Mouse (Mus musculus): ENCODE measurements around the gene Tbcel. TPM values are rescaled to one million over a fixed set of nuclear protein-coding genes. Genes with fewer than 3 reads are reported as not detected.

Tbcel gene
- polyA plus RNA-seq, 1 experiment from 2014 or later = 4.9 TPM

DNA sequence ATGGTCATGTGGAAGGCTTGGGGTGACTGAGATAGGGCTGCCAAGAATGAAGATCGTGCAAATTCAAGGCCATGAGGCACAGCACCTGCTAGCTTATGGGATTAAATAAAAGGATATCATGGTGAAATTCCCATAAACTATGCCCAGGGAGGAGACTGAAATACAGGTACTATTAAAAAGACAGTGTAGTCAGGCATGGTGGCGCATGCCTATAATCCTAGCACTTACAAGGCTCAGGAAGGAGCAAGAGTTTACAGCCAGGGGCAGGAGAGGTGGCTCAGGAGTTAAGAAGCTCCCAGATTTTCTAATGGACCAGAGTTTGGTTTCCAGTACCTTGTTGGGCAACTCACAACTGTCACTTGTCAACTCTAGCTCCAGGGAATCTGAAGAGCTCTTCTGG lies 76.0 kb downstream of the Tbcel start:
- ATAC-seq (ENCODE audit: insufficient number of reproducible peaks, insufficient read depth, low FRiP score, low TSS enrichment) = no peak
- Histone ChIP-seq H3K4me2 (replicated peaks) (no peak overlapping the region), H3K36me3 (peaks cover 39% of the 10 kb centered on the region), H3K4me3 (no peak overlapping the region), H3K27ac (no peak overlapping the region), H3K4me1 (no peaks in the 10 kb centered on the region), H3K9ac (no peak overlapping the region), H3K27me3 (no peaks in the 10 kb centered on the region), H3K9me3 (no peaks in the 10 kb centered on the region)
- 91% methylated on average over 2 of the region's 2 CpGs for WGBS

DNA sequence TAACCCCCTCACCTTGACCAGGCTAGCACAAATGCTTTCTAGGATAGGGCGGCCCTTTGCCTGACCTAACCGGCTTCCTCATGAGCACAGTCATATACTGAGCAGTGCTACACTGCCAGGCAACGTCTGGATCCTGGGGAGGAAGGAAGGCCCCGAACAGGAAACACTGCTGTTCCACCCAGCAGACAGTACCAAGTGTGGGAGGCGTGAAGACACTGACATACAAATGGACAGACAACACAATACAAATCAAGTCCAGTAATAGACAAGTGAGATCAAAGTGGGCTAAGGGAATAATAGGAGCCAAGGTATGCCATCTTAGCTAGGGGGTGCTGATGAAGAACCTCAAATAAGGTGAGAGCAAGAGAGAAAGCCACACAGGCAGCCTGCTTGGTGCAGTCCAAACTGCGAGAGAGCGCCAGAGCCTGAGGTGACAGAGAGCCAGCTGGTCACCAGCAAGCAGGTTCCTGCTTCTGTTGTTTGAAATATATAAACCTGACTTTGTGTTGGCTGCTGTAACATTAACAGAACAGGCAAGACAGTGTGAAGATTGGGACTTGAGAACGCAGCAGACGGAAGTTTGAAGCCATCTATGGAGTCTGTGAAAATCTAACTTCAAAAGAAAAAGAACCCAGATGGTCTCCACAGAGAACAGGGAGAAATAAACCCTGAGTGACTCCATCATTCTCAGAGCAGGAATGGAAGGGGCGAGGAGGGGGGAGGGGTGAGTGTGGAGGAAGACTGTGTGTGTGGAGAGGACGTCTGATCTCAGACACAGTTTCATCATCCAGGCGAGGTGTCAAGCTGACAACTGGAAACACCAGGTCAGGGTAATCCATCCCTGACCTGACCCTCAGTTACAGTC lies 79.3 kb downstream of the Tbcel start:
- Histone ChIP-seq H3K9me3 (no peaks in the 10 kb centered on the region), H3K27me3 (no peaks in the 10 kb centered on the region), H3K4me2 (replicated peaks) (no peak overlapping the region), H3K9ac (no peak overlapping the region), H3K27ac (no peak overlapping the region), H3K4me3 (no peak overlapping the region), H3K4me1 (no peaks in the 10 kb centered on the region), H3K36me3 (peaks cover 26% of the 10 kb centered on the region)
- no peak for ATAC-seq (ENCODE audit: insufficient number of reproducible peaks, insufficient read depth, low FRiP score, low TSS enrichment)
- WGBS = 70% methylated on average over 12 of the region's 12 CpGs

DNA sequence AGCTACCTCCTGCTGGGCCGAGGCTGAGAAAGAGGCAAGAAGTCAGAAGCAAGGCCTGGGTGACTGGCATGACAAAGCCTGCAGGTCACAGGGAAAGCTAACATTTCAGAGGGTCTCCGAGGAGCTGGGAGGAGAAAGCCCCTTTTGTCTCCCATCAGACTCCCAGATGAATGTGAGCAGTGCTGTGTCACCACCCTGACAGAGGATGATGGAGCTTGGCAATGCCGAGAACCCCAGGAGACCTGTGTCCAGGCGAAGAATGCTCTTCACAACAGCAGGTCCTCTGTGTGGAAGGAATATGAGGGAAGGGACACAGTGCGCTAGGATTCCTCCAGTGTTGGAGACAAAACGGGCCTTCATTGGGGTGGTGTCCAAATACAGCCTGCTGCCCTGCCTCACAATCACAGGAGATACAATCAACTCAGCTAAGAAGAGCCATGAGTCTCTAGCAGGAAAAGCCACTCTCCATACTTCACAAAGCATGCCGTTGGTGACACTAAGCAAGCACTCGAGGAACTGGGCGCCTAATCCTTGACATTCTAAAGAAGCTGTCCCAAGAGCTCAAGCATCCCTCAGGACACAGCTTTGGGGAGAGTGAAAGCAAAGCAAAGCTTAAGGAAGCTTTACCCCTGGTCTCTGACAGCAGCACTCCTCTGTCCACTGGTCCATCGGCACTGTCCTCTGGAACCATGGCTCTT lies 80.8 kb downstream of the Tbcel start:
- WGBS = 46% methylated on average over 10 of the region's 10 CpGs
- no peak overlapping the region for H3K4me3 ChIP-seq
- H3K9me3 ChIP-seq = no peaks in the 10 kb centered on the region
- no peak overlapping the region for H3K4me2 ChIP-seq (replicated peaks)
- H3K9ac ChIP-seq = no peak overlapping the region
- H3K27me3 ChIP-seq = no peaks in the 10 kb centered on the region
- peaks cover 33% of the 10 kb centered on the region for H3K36me3 ChIP-seq
- ATAC-seq (ENCODE audit: insufficient number of reproducible peaks, insufficient read depth, low FRiP score, low TSS enrichment) = no peak
- H3K27ac ChIP-seq = no peak overlapping the region
- H3K4me1 ChIP-seq = no peaks in the 10 kb centered on the region

- H3K9ac ChIP-seq = no peak overlapping the region
- ATAC-seq (ENCODE audit: insufficient number of reproducible peaks, insufficient read depth, low FRiP score, low TSS enrichment) = no peak
- 76% methylated on average over 2 of the region's 2 CpGs for WGBS
- no peaks in the 10 kb centered on the region for H3K4me1 ChIP-seq
- peaks cover 26% of the 10 kb centered on the region for H3K36me3 ChIP-seq
- H3K4me3 ChIP-seq = no peak overlapping the region
- no peak overlapping the region for H3K27ac ChIP-seq
- H3K4me2 ChIP-seq (replicated peaks) = no peak overlapping the region
- H3K27me3 ChIP-seq = no peaks in the 10 kb centered on the region
- no peaks in the 10 kb centered on the region for H3K9me3 ChIP-seq
Observed at GRCm38 (mm10) chr9:42423649-42424048, 84.0 kb downstream of the Tbcel start.

- no peak for ATAC-seq (ENCODE audit: insufficient number of reproducible peaks, insufficient read depth, low FRiP score, low TSS enrichment)
- no peak overlapping the region for H3K4me3 ChIP-seq
- H3K36me3 ChIP-seq = peaks cover 34% of the 10 kb centered on the region
- no peaks in the 10 kb centered on the region for H3K27me3 ChIP-seq
- H3K4me1 ChIP-seq = peaks cover 4% of the 10 kb centered on the region
- H3K4me2 ChIP-seq (replicated peaks) = no peak overlapping the region
- H3K9ac ChIP-seq = no peak overlapping the region
- WGBS = 81% methylated on average over 2 of the region's 2 CpGs
- H3K9me3 ChIP-seq = no peaks in the 10 kb centered on the region
- no peak overlapping the region for H3K27ac ChIP-seq
Observed at GRCm38 (mm10) chr9:42419687-42420086, 87.9 kb downstream of the Tbcel start.

- no peak overlapping the region for H3K9ac ChIP-seq
- 86% methylated on average over 5 of the region's 5 CpGs for WGBS
- no peaks in the 10 kb centered on the region for H3K27me3 ChIP-seq
- H3K27ac ChIP-seq = no peak overlapping the region
- no peaks in the 10 kb centered on the region for H3K9me3 ChIP-seq
- H3K4me3 ChIP-seq = no peak overlapping the region
- peaks cover 34% of the 10 kb centered on the region for H3K36me3 ChIP-seq
- H3K4me2 ChIP-seq (replicated peaks) = no peak overlapping the region
- no peak for ATAC-seq (ENCODE audit: insufficient number of reproducible peaks, insufficient read depth, low FRiP score, low TSS enrichment)
- H3K4me1 ChIP-seq = peaks cover 4% of the 10 kb centered on the region
Observed at GRCm38 (mm10) chr9:42418786-42419185, 88.8 kb downstream of the Tbcel start.

DNA sequence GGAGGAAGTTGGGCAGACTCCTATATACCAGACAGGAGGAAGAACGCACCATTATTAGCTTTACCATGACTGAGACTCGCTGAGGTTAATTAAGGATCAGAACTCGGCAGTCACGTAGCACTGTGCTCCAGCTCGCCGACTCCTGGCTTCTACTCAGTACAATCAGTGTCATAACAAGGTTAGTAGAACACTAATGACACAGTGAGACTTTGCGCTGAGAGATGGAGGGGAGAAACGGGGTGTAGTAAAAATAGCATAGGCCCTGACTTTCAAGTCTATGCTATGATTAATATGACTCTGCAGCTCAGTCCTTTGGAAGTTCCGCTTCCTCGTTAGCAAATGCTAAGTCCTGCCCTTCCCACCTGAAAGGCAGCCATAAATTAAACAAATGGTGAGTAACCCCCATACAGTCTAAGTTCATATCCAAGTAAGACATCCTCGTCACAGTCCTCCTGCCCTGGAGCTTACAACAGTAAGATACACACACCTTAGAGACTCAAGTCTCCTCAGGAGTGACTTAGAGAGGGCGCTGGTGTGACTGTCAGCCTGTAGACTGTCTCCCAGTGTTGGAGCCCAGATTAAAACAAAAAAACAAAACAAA lies 90.2 kb downstream of the Tbcel start:
- H3K9me3 ChIP-seq = no peaks in the 10 kb centered on the region
- no peak overlapping the region for H3K4me2 ChIP-seq (replicated peaks)
- H3K4me1 ChIP-seq = peaks cover 9% of the 10 kb centered on the region
- no peak overlapping the region for H3K4me3 ChIP-seq
- no peaks in the 10 kb centered on the region for H3K27me3 ChIP-seq
- no peak overlapping the region for H3K27ac ChIP-seq
- H3K9ac ChIP-seq = no peak overlapping the region
- no peak for ATAC-seq (ENCODE audit: insufficient number of reproducible peaks, insufficient read depth, low FRiP score, low TSS enrichment)
- WGBS = 83% methylated on average over 12 of the region's 12 CpGs
- peaks cover 26% of the 10 kb centered on the region for H3K36me3 ChIP-seq

DNA sequence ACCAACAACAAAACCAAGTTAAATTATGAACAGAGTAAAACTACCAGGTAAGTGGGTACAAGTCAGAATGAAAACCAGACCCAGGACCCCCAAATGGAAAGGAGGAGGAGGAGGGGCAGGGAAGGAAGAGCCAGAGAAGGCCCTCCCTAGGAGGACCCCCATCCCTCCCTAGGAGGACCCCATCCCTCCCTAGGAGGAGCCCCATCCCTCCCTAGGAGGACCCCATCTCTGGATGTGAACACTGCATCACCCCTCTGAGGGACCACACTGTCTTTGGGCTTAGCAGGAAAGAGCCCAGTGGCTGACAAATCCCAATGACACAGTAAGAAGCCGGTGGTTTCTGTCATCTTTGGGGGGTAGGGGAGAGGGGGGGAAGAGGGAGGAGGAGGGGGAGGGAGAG lies 92.4 kb downstream of the Tbcel start:
- ATAC-seq (ENCODE audit: insufficient number of reproducible peaks, insufficient read depth, low FRiP score, low TSS enrichment) = 0 out of 2 replicates have a peak, but pooled peaks have one; percentile 56
- 28% methylated on average over 1 of the region's 1 CpGs for WGBS
- Histone ChIP-seq H3K4me3 (no peak overlapping the region), H3K9me3 (no peaks in the 10 kb centered on the region), H3K36me3 (peaks cover 8% of the 10 kb centered on the region; the same call in 1 of the 2 replicates), H3K27me3 (no peaks in the 10 kb centered on the region), H3K9ac (no peak overlapping the region), H3K4me1 (peaks cover 9% of the 10 kb centered on the region), H3K4me2 (replicated peaks) (no peak overlapping the region), H3K27ac (0 out of 2 replicates have a peak overlapping the region, but pooled peaks have one; percentile 52)

- no peak overlapping the region for H3K4me2 ChIP-seq (replicated peaks)
- H3K27ac ChIP-seq = no peak overlapping the region; the same call in 1 of the 2 replicates
- H3K4me3 ChIP-seq = no peak overlapping the region
- ATAC-seq (ENCODE audit: insufficient number of reproducible peaks, insufficient read depth, low FRiP score, low TSS enrichment) = no peak
- 79% methylated on average over 12 of the region's 12 CpGs for WGBS
- H3K9ac ChIP-seq = no peak overlapping the region
- peaks cover 9% of the 10 kb centered on the region for H3K4me1 ChIP-seq
- no peaks in the 10 kb centered on the region for H3K27me3 ChIP-seq
- H3K36me3 ChIP-seq = peaks cover 6% of the 10 kb centered on the region; the same call in 1 of the 2 replicates
- H3K9me3 ChIP-seq = no peaks in the 10 kb centered on the region
Observed at GRCm38 (mm10) chr9:42413345-42413744, 94.3 kb downstream of the Tbcel start.

DNA sequence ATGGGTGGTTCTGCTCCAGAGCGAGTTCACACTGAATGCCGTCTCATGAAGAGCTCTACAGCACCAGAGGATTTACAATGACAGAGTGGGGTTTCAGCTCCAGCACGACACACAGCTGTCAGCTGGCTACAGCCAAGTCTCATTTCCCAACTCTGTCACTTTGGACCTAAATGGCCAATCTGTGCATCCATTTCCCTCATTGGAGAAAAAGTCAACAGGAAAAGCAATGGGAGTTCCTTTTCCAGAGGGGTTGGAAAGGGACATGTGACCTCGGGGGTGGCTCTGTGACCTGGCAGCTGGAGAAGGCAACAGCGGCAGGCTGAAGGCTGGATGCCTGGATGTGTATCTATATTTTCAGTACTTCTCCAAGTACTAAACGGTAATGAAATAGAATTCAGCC lies 96.3 kb downstream of the Tbcel start:
- no peak for ATAC-seq (ENCODE audit: insufficient number of reproducible peaks, insufficient read depth, low FRiP score, low TSS enrichment)
- H3K27me3 ChIP-seq = no peaks in the 10 kb centered on the region
- H3K4me2 ChIP-seq (replicated peaks) = no peak overlapping the region
- no peak overlapping the region for H3K27ac ChIP-seq
- H3K9me3 ChIP-seq = no peaks in the 10 kb centered on the region
- no peak overlapping the region for H3K9ac ChIP-seq
- H3K4me3 ChIP-seq = no peak overlapping the region
- 92% methylated on average over 6 of the region's 6 CpGs for WGBS
- peaks cover 9% of the 10 kb centered on the region for H3K4me1 ChIP-seq
- no peaks in the 10 kb centered on the region for H3K36me3 ChIP-seq

DNA sequence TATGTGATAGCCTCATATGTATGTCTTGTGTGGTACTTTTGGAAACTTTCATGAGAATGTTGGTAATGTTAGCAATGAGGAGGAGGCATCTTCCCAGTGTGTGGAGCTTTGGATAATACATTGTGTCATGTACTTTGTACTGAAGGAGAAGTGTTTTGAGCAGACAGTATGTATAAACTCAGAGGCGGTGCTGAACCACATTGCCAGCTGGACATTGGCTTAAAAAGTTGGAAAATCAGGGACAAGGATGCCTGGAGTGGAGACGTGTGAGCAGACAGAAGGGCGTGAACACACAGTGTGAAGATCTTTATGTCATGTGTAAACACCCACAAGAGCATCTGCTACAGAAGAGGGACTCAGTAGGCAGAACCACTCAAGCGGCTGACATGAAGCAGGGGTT lies 101.9 kb downstream of the Tbcel start:
- H3K4me2 ChIP-seq (replicated peaks) = no peak overlapping the region
- no peak overlapping the region for H3K27ac ChIP-seq
- no peak for ATAC-seq (ENCODE audit: insufficient number of reproducible peaks, insufficient read depth, low FRiP score, low TSS enrichment)
- WGBS = 86% methylated on average over 4 of the region's 4 CpGs
- no peaks in the 10 kb centered on the region for H3K9me3 ChIP-seq
- no peak overlapping the region for H3K4me3 ChIP-seq
- H3K9ac ChIP-seq = no peak overlapping the region
- no peaks in the 10 kb centered on the region for H3K27me3 ChIP-seq
- H3K36me3 ChIP-seq = no peaks in the 10 kb centered on the region
- H3K4me1 ChIP-seq = no peaks in the 10 kb centered on the region
